Mouse (Mus musculus) cerebellum, postnatal 36 days (tissue): ENCODE results near the gene Zcchc24.

Experiments
- DNase-seq, 2 experiments: peaks; one replicate each; pipeline ENCODE4 v3.0.0; 2021 to 2022; ENCODE audit warnings: mixed read lengths in 2 of 2

The Zcchc24 gene

GRCm38 (mm10) chr14:25746971-25747945 is 21.6 kb downstream of the Zcchc24 start:
- DNase-seq, result no peak

GRCm38 (mm10) chr14:25746371-25746770 is 22.5 kb downstream of the Zcchc24 start:
- no peak for DNase-seq

GRCm38 (mm10) chr14:25745365-25746184 is 23.3 kb downstream of the Zcchc24 start:
- DNase-seq, result no peak

- no peak for DNase-seq
Measured at GRCm38 (mm10) chr14:25742943-25743342, 25.9 kb downstream of the Zcchc24 start.

GRCm38 (mm10) chr14:25741840-25742367 is 26.9 kb downstream of the Zcchc24 start:
- DNase-seq, result no peak

GRCm38 (mm10) chr14:25741211-25741610 is 27.6 kb downstream of the Zcchc24 start:
- DNase-seq, result no peak

GRCm38 (mm10) chr14:25739957-25740565 is 28.8 kb downstream of the Zcchc24 start:
- DNase-seq, result peak; percentile 20 to 40

- no peak for DNase-seq
Measured at GRCm38 (mm10) chr14:25738591-25739001, 30.2 kb downstream of the Zcchc24 start.

GRCm38 (mm10) chr14:25736589-25736988 is 32.2 kb downstream of the Zcchc24 start:
- DNase-seq, result peak in 1 of 2 experiments; percentile 27

- no peak for DNase-seq
Measured at GRCm38 (mm10) chr14:25736140-25736539, 32.7 kb downstream of the Zcchc24 start.

- no peak for DNase-seq
Measured at GRCm38 (mm10) chr14:25734736-25735716, 33.8 kb downstream of the Zcchc24 start.

- DNase-seq, result no peak
Measured at GRCm38 (mm10) chr14:25727149-25727510, 41.7 kb downstream of the Zcchc24 start.

- peak in 1 of 2 experiments; percentile 41 for DNase-seq
Measured at GRCm38 (mm10) chr14:25726226-25727148, 42.4 kb downstream of the Zcchc24 start.

- DNase-seq, result no peak
Measured at GRCm38 (mm10) chr14:25725690-25726089, 43.1 kb downstream of the Zcchc24 start.

GRCm38 (mm10) chr14:25725032-25725497 is 43.8 kb downstream of the Zcchc24 start:
- peak; percentile 38 to 45 for DNase-seq

GRCm38 (mm10) chr14:25720962-25721707 is 47.7 kb downstream of the Zcchc24 start:
- no peak for DNase-seq

GRCm38 (mm10) chr14:25719371-25719770 is 49.5 kb downstream of the Zcchc24 start:
- DNase-seq, result no peak

- DNase-seq, result no peak
Measured at GRCm38 (mm10) chr14:25718471-25718870, 50.4 kb downstream of the Zcchc24 start.

- DNase-seq, result no peak
Measured at GRCm38 (mm10) chr14:25717718-25718117, 51.1 kb downstream of the Zcchc24 start.
